In genomic region chr15:79164251-79164650, GRCm38 (mm10) we compare ENCODE assay signal across 11 mouse cellular contexts. TPM values are rescaled to one million over a fixed set of nuclear protein-coding genes. Genes with fewer than 3 reads are reported as not detected.
DNase-seq lines count a peak whose midpoint lies in the region; ATAC-seq and TF ChIP-seq lines count a peak whose summit lies in the region.
"Had no signal": no experiment of that assay in that cellular context is flagged by ENCODE, and none has a peak within 500 bp of the region (broad histone marks: within the 10 kb centered on the region; RNA-seq: fewer than 3 reads in every experiment).

No protein-coding gene starts in this region.

- no peaks in the 10 kb centered on the region for H3K36me3 ChIP-seq in liver, embryonic 12.5 days
- no peaks in the 10 kb centered on the region for H3K36me3 ChIP-seq in liver, postnatal 0 days (replicated peaks; ENCODE audit: insufficient read depth, low read length)
- H3K36me3 ChIP-seq in embryonic facial prominence, embryonic 13.5 days = no peaks in the 10 kb centered on the region
- H3K36me3 ChIP-seq in intestine, embryonic 15.5 days = no peaks in the 10 kb centered on the region
- no peaks in the 10 kb centered on the region for H3K36me3 ChIP-seq in stomach, embryonic 16.5 days (ENCODE audit: control insufficient read depth, insufficient read depth, low read length)
- H3K36me3 ChIP-seq: midbrain, embryonic 13.5 days had no signal

- TF ChIP-seq EP300 in liver, postnatal 0 days (IDR thresholded peaks at IDR 0.05; ENCODE audit: low read depth) = no peak

- H3K4me1 ChIP-seq in liver, embryonic 12.5 days = no peaks in the 10 kb centered on the region
- H3K4me1 ChIP-seq in liver, postnatal 0 days (ENCODE audit: insufficient read depth) = no peaks in the 10 kb centered on the region; the same call in 1 of the 2 replicates
- peaks cover 29% of the 10 kb centered on the region for H3K4me1 ChIP-seq in embryonic facial prominence, embryonic 13.5 days
- 0 out of 2 replicates have a peak, but pooled peaks cover 8% of the 10 kb centered on the region for H3K4me1 ChIP-seq in intestine, embryonic 15.5 days (replicated peaks)
- H3K4me1 ChIP-seq in stomach, embryonic 16.5 days (ENCODE audit: control insufficient read depth, insufficient read depth, low read length) = no peaks in the 10 kb centered on the region

- H3K27me3 ChIP-seq in liver, embryonic 12.5 days (replicated peaks) = peaks cover 98% of the 10 kb centered on the region
- H3K27me3 ChIP-seq in liver, postnatal 0 days (ENCODE audit: insufficient read depth, low read length) = peaks cover 45% of the 10 kb centered on the region
- H3K27me3 ChIP-seq in embryonic facial prominence, embryonic 13.5 days = peaks cover 75% of the 10 kb centered on the region
- peaks cover 74% of the 10 kb centered on the region for H3K27me3 ChIP-seq in intestine, embryonic 15.5 days (replicated peaks)
- H3K27me3 ChIP-seq in stomach, embryonic 16.5 days (ENCODE audit: control insufficient read depth, insufficient read depth, low read length) = peaks cover 56% of the 10 kb centered on the region

- 9% methylated on average over 11 of the region's 15 CpGs for WGBS in liver, embryonic 12.5 days (ENCODE audit: insufficient replicate concordance)
- WGBS in liver, postnatal 0 days (ENCODE audit: insufficient replicate concordance) = 14% methylated on average over 13 of the region's 15 CpGs
- 6% methylated on average over 15 of the region's 15 CpGs for WGBS in embryonic facial prominence, embryonic 13.5 days
- 6% methylated on average over 15 of the region's 15 CpGs for WGBS in intestine, embryonic 15.5 days
- WGBS in stomach, embryonic 16.5 days = 11% methylated on average over 13 of the region's 15 CpGs

- H3K9me3 ChIP-seq in liver, embryonic 12.5 days (replicated peaks) = no peaks in the 10 kb centered on the region
- no peaks in the 10 kb centered on the region for H3K9me3 ChIP-seq in liver, postnatal 0 days (ENCODE audit: low read length)
- H3K9me3 ChIP-seq in embryonic facial prominence, embryonic 13.5 days = no peaks in the 10 kb centered on the region
- H3K9me3 ChIP-seq in intestine, embryonic 15.5 days = no peaks in the 10 kb centered on the region
- H3K9me3 ChIP-seq in stomach, embryonic 16.5 days (replicated peaks; ENCODE audit: control insufficient read depth, low read length) = no peaks in the 10 kb centered on the region
- H3K9me3 ChIP-seq: midbrain, embryonic 13.5 days had no signal

- 0 out of 2 replicates have a peak, but pooled peaks have one; percentile 3 for ATAC-seq in liver, embryonic 12.5 days
- ATAC-seq in liver, postnatal 0 days = no peak
- ATAC-seq in embryonic facial prominence, embryonic 13.5 days (ENCODE audit: insufficient number of reproducible peaks, insufficient read depth, low FRiP score, low TSS enrichment, low read depth) = 0 out of 2 replicates have a peak, but pooled peaks have one; percentile 11
- ATAC-seq in intestine, embryonic 15.5 days = peak; percentile 21; the same call in 1 of the 2 replicates
- 0 out of 2 replicates have a peak, but pooled peaks have one; percentile 8 for ATAC-seq in stomach, embryonic 16.5 days (ENCODE audit: insufficient read depth, low FRiP score)

- H3K4me2 ChIP-seq in liver, embryonic 12.5 days = no peak overlapping the region
- no peak overlapping the region for H3K4me2 ChIP-seq in liver, postnatal 0 days (ENCODE audit: low read depth, low read length)
- peak overlapping the region; percentile 48; the same call in 1 of the 2 replicates for H3K4me2 ChIP-seq in embryonic facial prominence, embryonic 13.5 days
- H3K4me2 ChIP-seq in intestine, embryonic 15.5 days (replicated peaks) = no peak overlapping the region
- no peak overlapping the region for H3K4me2 ChIP-seq in stomach, embryonic 16.5 days (ENCODE audit: low read depth, low read length)
- H3K4me2 ChIP-seq: midbrain, embryonic 13.5 days had no signal

- no peak overlapping the region for H3K9ac ChIP-seq in liver, embryonic 12.5 days
- H3K9ac ChIP-seq in liver, postnatal 0 days (replicated peaks) = no peak overlapping the region
- peak overlapping the region; percentile 59; the same call in 1 of the 2 replicates for H3K9ac ChIP-seq in embryonic facial prominence, embryonic 13.5 days
- H3K9ac ChIP-seq in intestine, embryonic 15.5 days = no peak overlapping the region
- H3K9ac ChIP-seq in stomach, embryonic 16.5 days (ENCODE audit: low read length) = peak overlapping the region; percentile 47; the same call in 1 of the 2 replicates
- H3K9ac ChIP-seq: midbrain, embryonic 13.5 days had no signal

- no peak for TF ChIP-seq CTCF in liver, postnatal 0 days (IDR thresholded peaks at IDR 0.05; ENCODE audit: low read depth)

- DNase-seq in liver, postnatal 0 days = no peak
- no peak for DNase-seq in right cerebral cortex, postnatal 14 days
- DNase-seq in kidney, postnatal 36 days = no peak
- DNase-seq: adrenal gland, adult 8-10 months; kidney, adult 8-10 months; lung, adult 18-20 months had no signal

- no peak overlapping the region for H3K27ac ChIP-seq in liver, embryonic 12.5 days
- no peak overlapping the region for H3K27ac ChIP-seq in liver, postnatal 0 days (ENCODE audit: low read depth)
- no peak overlapping the region for H3K27ac ChIP-seq in embryonic facial prominence, embryonic 13.5 days
- H3K27ac ChIP-seq in intestine, embryonic 15.5 days = no peak overlapping the region
- no peak overlapping the region for H3K27ac ChIP-seq in stomach, embryonic 16.5 days (ENCODE audit: low read length)
- H3K27ac ChIP-seq: midbrain, embryonic 13.5 days had no signal

- H3K4me3 ChIP-seq in liver, embryonic 12.5 days = no peak overlapping the region
- no peak overlapping the region for H3K4me3 ChIP-seq in liver, postnatal 0 days (ENCODE audit: low read depth, low read length)
- peak overlapping the region; percentile 33 for H3K4me3 ChIP-seq in embryonic facial prominence, embryonic 13.5 days
- 0 out of 2 replicates have a peak overlapping the region, but pooled peaks have one; percentile 15 for H3K4me3 ChIP-seq in intestine, embryonic 15.5 days (replicated peaks)
- peak overlapping the region; percentile 25; the same call in 1 of the 2 replicates for H3K4me3 ChIP-seq in stomach, embryonic 16.5 days (replicated peaks; ENCODE audit: low read length)

RNA-seq across cellular contexts. Expression of gene Sox10, which starts 0.8 kb away (rescaled TPM):
- polyA plus RNA-seq in liver, embryonic 12.5 days (2016; fragmentation: Nextera tagmentation; extraction: Ambion mirVana) = 0.17 and 0.29 TPM in 2 replicates
- polyA plus RNA-seq in liver, postnatal 0 days (2015; fragmentation: Nextera tagmentation; extraction: Ambion mirVana) = 0.07 and 0.08 TPM in 2 replicates
- 8.0 and 11.6 TPM in 2 replicates for polyA plus RNA-seq in embryonic facial prominence, embryonic 13.5 days (2015; fragmentation: Nextera tagmentation; extraction: Ambion mirVana)
- polyA plus RNA-seq in intestine, embryonic 15.5 days (2015; fragmentation: Nextera tagmentation; extraction: Ambion mirVana) = 7.9 and 8.2 TPM in 2 replicates
- 5.3 and 5.4 TPM in 2 replicates for polyA plus RNA-seq in stomach, embryonic 16.5 days (2015; fragmentation: Nextera tagmentation; extraction: Ambion mirVana)

RNA-seq across cellular contexts. Expression of gene 1700088E04Rik, which starts 23.2 kb away (rescaled TPM):
- polyA plus RNA-seq in liver, embryonic 12.5 days (2016; fragmentation: Nextera tagmentation; extraction: Ambion mirVana) = 0.86 and 1.0 TPM in 2 replicates
- polyA plus RNA-seq in liver, postnatal 0 days (2015; fragmentation: Nextera tagmentation; extraction: Ambion mirVana) = 0.72 and 1.2 TPM in 2 replicates
- 9.7 and 10.2 TPM in 2 replicates for polyA plus RNA-seq in embryonic facial prominence, embryonic 13.5 days (2015; fragmentation: Nextera tagmentation; extraction: Ambion mirVana)
- polyA plus RNA-seq in intestine, embryonic 15.5 days (2015; fragmentation: Nextera tagmentation; extraction: Ambion mirVana) = 4.5 and 5.7 TPM in 2 replicates
- 6.9 and 7.3 TPM in 2 replicates for polyA plus RNA-seq in stomach, embryonic 16.5 days (2015; fragmentation: Nextera tagmentation; extraction: Ambion mirVana)

RNA-seq across cellular contexts. Expression of gene Polr2f, which starts 23.4 kb away (rescaled TPM):
- 280 and 301 TPM in 2 replicates for polyA plus RNA-seq in liver, embryonic 12.5 days (2016; fragmentation: Nextera tagmentation; extraction: Ambion mirVana)
- polyA plus RNA-seq in liver, postnatal 0 days (2015; fragmentation: Nextera tagmentation; extraction: Ambion mirVana) = 129 and 130 TPM in 2 replicates
- 348 and 353 TPM in 2 replicates for polyA plus RNA-seq in embryonic facial prominence, embryonic 13.5 days (2015; fragmentation: Nextera tagmentation; extraction: Ambion mirVana)
- polyA plus RNA-seq in intestine, embryonic 15.5 days (2015; fragmentation: Nextera tagmentation; extraction: Ambion mirVana) = 311 and 328 TPM in 2 replicates
- polyA plus RNA-seq in stomach, embryonic 16.5 days (2015; fragmentation: Nextera tagmentation; extraction: Ambion mirVana) = 281 and 302 TPM in 2 replicates

RNA-seq across cellular contexts. Expression of gene Micall1, which starts 55.6 kb away (rescaled TPM):
- polyA plus RNA-seq in liver, embryonic 12.5 days (2016; fragmentation: Nextera tagmentation; extraction: Ambion mirVana) = 3.0 and 3.2 TPM in 2 replicates
- 0.92 and 1.3 TPM in 2 replicates for polyA plus RNA-seq in liver, postnatal 0 days (2015; fragmentation: Nextera tagmentation; extraction: Ambion mirVana)
- polyA plus RNA-seq in embryonic facial prominence, embryonic 13.5 days (2015; fragmentation: Nextera tagmentation; extraction: Ambion mirVana) = 12.8 and 13.8 TPM in 2 replicates
- 8.3 TPM in 2 replicates for polyA plus RNA-seq in intestine, embryonic 15.5 days (2015; fragmentation: Nextera tagmentation; extraction: Ambion mirVana)
- polyA plus RNA-seq in stomach, embryonic 16.5 days (2015; fragmentation: Nextera tagmentation; extraction: Ambion mirVana) = 10.4 and 11.2 TPM in 2 replicates

Comparison
In these comparisons a context has a peak if more than half of its experiments do, and no peak if none do; other contexts are left out.
1. H3K4me3 ChIP-seq: peak in embryonic facial prominence, embryonic 13.5 days (single experiment), intestine, embryonic 15.5 days (single experiment) and stomach, embryonic 16.5 days (single experiment); none in liver, embryonic 12.5 days (single experiment) and liver, postnatal 0 days (single experiment).
2. H3K9ac ChIP-seq: peak in embryonic facial prominence, embryonic 13.5 days (single experiment) and stomach, embryonic 16.5 days (single experiment); none in liver, embryonic 12.5 days (single experiment), liver, postnatal 0 days (single experiment) and intestine, embryonic 15.5 days (single experiment).